Mouse (Mus musculus): ENCODE measurements around the gene Senp5.

Senp5 gene

GRCm38 (mm10) chr16:31940586-31940985 is 62.5 kb downstream of the Senp5 start:
- DNase-seq (ENCODE audit: low spot score in 2 of 2), result no peak

GRCm38 (mm10) chr16:31938856-31939255 is 64.2 kb downstream of the Senp5 start:
- DNase-seq (ENCODE audit: low spot score in 2 of 2), result no peak

GRCm38 (mm10) chr16:31936568-31936967 is 66.5 kb downstream of the Senp5 start:
- DNase-seq (ENCODE audit: low spot score in 2 of 2), result no peak

- peak in 1 of 2 experiments; percentile 18 for DNase-seq (ENCODE audit: low spot score in 2 of 2)
These were observed 67.8 kb downstream of the Senp5 start for GRCm38 (mm10) chr16:31935091-31935979.

GRCm38 (mm10) chr16:31934550-31935010 is 68.5 kb downstream of the Senp5 start:
- DNase-seq (ENCODE audit: low spot score in 2 of 2), result no peak

GRCm38 (mm10) chr16:31933751-31934549 is 69.1 kb downstream of the Senp5 start, which contains the start of gene Pigz:
TSS of gene Pigz (plus strand) at chr16:31933851.
- DNase-seq (ENCODE audit: low spot score in 2 of 2), result no peak

GRCm38 (mm10) chr16:31932840-31933697 is 70.0 kb downstream of the Senp5 start:
- DNase-seq (ENCODE audit: low spot score in 2 of 2), result peak; percentile 66 to 67

- DNase-seq (ENCODE audit: low spot score in 2 of 2), result no peak
These were observed 70.8 kb downstream of the Senp5 start for GRCm38 (mm10) chr16:31932255-31932654.

GRCm38 (mm10) chr16:31931330-31931729 is 71.8 kb downstream of the Senp5 start:
- DNase-seq (ENCODE audit: low spot score in 2 of 2), result no peak

GRCm38 (mm10) chr16:31927412-31927811 is 75.7 kb downstream of the Senp5 start:
- no peak for DNase-seq (ENCODE audit: low spot score in 2 of 2)

GRCm38 (mm10) chr16:31926547-31927182 is 76.4 kb downstream of the Senp5 start:
- peak; percentile 27 to 31 for DNase-seq (ENCODE audit: low spot score in 2 of 2)

GRCm38 (mm10) chr16:31926091-31926490 is 77.0 kb downstream of the Senp5 start:
- DNase-seq (ENCODE audit: low spot score in 2 of 2), result no peak

- no peak for DNase-seq (ENCODE audit: low spot score in 2 of 2)
These were observed 78.7 kb downstream of the Senp5 start for GRCm38 (mm10) chr16:31924368-31924767.

GRCm38 (mm10) chr16:31918248-31918724 is 84.8 kb downstream of the Senp5 start:
- peak in 1 of 2 experiments; percentile 34 for DNase-seq (ENCODE audit: low spot score in 2 of 2)

GRCm38 (mm10) chr16:31917776-31918175 is 85.3 kb downstream of the Senp5 start:
- DNase-seq (ENCODE audit: low spot score in 2 of 2), result no peak

GRCm38 (mm10) chr16:31910281-31910847 is 92.7 kb downstream of the Senp5 start:
- no peak for DNase-seq (ENCODE audit: low spot score in 2 of 2)

All from spleen, postnatal 36 days (tissue).